Mouse (Mus musculus): ENCODE measurements around the gene Spata31. TPM values are rescaled to one million over a fixed set of nuclear protein-coding genes. Genes with fewer than 3 reads are reported as not detected.

Gene Spata31
- not detected in 2 replicates for polyA plus RNA-seq (2016; fragmentation: Nextera tagmentation; extraction: Ambion mirVana)

DNA sequence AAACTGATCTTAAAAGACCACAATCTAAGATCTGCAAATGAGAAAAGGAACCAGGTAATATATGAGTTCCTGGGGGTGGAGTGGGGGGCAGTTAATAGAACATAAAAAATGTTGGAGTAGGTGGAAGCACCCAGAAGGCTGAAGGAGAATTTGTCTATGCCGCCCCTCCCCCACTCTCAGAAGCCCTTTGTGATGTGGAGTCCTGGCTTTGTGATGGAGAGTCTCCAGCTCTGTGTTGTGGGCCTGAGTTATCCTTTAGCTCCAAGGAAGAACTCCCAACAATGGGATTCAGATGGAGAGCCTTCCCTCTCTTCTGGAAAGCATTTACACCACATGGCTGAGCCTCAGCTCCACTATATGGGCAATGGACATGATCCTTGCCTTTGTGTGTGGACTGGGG, at the start of gene Spata31:
TSS of gene Spata31 (plus strand) at position 216 of the 400 bp plus-strand sequence.
- Histone ChIP-seq H3K4me1 (no peaks in the 10 kb centered on the region), H3K27me3 (replicated peaks; ENCODE audit: low read depth, poor library complexity, severe bottlenecking) (no peaks in the 10 kb centered on the region), H3K9me3 (no peaks in the 10 kb centered on the region), H3K36me3 (replicated peaks) (no peaks in the 10 kb centered on the region), H3K27ac (replicated peaks) (no peak within 1 kb of the TSS), H3K4me3 (no peak within 1 kb of the TSS)
- WGBS, result 70% methylated on average over 1 of the region's 1 CpGs
- no peak for DNase-seq (ENCODE audit: low spot score)

DNA sequence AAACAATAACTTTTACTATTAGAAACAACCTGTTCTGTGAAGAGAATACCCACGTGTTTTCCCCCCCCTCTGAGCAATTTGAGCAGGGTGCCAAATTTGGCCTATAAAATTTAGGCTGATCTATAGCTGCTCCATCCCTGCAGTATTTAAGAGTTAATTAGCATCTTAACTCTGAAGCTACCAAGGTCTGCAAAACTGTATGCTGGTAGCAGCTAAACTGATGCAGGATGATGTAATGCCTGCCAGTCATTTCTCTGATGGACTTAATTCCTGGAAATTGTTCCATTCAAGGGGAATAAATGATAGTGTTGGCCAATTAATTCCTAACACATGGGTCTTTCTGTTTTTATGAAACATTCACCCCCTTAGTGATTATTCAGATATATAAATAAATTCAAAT, 14.1 kb upstream of the Spata31 start:
- Histone ChIP-seq H3K4me1 (no peaks in the 10 kb centered on the region), H3K36me3 (replicated peaks) (no peaks in the 10 kb centered on the region), H3K4me3 (no peak overlapping the region), H3K9me3 (peaks cover 2% of the 10 kb centered on the region; the same call in 1 of the 2 replicates), H3K27ac (replicated peaks) (no peak overlapping the region), H3K27me3 (replicated peaks; ENCODE audit: low read depth, poor library complexity, severe bottlenecking) (no peaks in the 10 kb centered on the region)
- WGBS, result 54% methylated on average over 1 of the region's 1 CpGs
- DNase-seq (ENCODE audit: low spot score), result no peak

DNA sequence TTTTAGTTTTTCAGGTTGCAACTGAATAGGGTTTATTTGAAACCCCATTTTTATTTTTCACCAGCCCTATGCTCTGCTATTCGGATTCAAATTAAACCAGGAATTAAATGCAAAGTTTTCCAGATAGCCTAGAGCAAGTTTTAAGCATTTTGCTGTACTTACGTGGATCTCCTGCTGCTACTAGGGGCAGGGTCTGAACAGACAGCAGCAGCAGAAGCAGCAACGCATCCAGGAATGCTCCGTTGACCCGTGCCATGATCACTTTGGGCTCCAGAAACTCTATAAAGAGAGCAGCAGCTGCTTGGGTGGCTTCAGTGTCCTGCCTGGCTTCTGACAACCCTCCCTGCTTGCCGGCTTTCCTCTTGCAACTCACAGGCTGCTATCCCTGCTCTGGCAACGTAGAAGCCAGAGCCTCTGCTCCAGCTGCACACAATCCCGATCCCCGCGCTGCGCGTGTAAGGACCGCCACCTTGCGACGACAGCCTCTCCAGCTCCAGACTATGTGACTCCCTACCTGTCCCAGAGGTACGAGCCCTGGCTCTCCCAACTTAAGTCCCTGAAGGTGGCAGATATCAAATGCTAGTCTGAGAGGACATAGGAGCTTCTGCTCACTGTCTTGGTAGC, 13.5 kb upstream of the Spata31 start, which contains the start of gene Cntnap3:
TSS of gene Cntnap3 (minus strand) at position 371 of the 624 bp plus-strand sequence.
- H3K4me1 ChIP-seq, result no peaks in the 10 kb centered on the region
- peak; percentile 63 for DNase-seq (ENCODE audit: low spot score)
- no peaks in the 10 kb centered on the region for H3K36me3 ChIP-seq (replicated peaks)
- peaks cover 2% of the 10 kb centered on the region; the same call in 1 of the 2 replicates for H3K9me3 ChIP-seq
- H3K27ac ChIP-seq (replicated peaks), result no peak within 1 kb of the TSS
- 7% methylated on average over 16 of the region's 16 CpGs for WGBS
- H3K4me3 ChIP-seq, result peak within 1 kb of the TSS; percentile 32; the same call in 1 of the 2 replicates
- no peaks in the 10 kb centered on the region for H3K27me3 ChIP-seq (replicated peaks; ENCODE audit: low read depth, poor library complexity, severe bottlenecking)

Other genes with a start within 250 kb of the Spata31 start
- gene Cntnap3, start 13.5 kb upstream of the Spata31 start, polyA plus RNA-seq (2016; fragmentation: Nextera tagmentation; extraction: Ambion mirVana), result not detected in 2 replicates
- gene Spata31d1c, start 115.7 kb downstream of the Spata31 start, polyA plus RNA-seq (2016; fragmentation: Nextera tagmentation; extraction: Ambion mirVana), result not detected in 2 replicates
- not detected in 2 replicates for gene Prss47, start 135.4 kb downstream of the Spata31 start, polyA plus RNA-seq (2016; fragmentation: Nextera tagmentation; extraction: Ambion mirVana)
- gene Mfsd14b, start 195.6 kb downstream of the Spata31 start, polyA plus RNA-seq (2016; fragmentation: Nextera tagmentation; extraction: Ambion mirVana), result 41.2 and 42.3 TPM in 2 replicates
- not detected in 2 replicates for gene Olfr465-ps1, start 220.7 kb downstream of the Spata31 start, polyA plus RNA-seq (2016; fragmentation: Nextera tagmentation; extraction: Ambion mirVana)
- not detected in 2 replicates for gene Olfr466, start 232.8 kb downstream of the Spata31 start, polyA plus RNA-seq (2016; fragmentation: Nextera tagmentation; extraction: Ambion mirVana)

Measured in embryonic facial prominence, embryonic 10.5 days (tissue).